Mouse (Mus musculus) erythroblast, embryonic 14.5 days (primary cell): ENCODE measurements around the gene Gm21970.

Source experiments
- GATA1 ChIP-seq: IDR thresholded peaks from 2 replicates; pipeline ENCODE4 v1.6.1; 2012; ENCODE audit warnings: low read length, inconsistent platforms, mixed read lengths
- TAL1 ChIP-seq: IDR thresholded peaks from 3 replicates; pipeline ENCODE4 v1.6.1; 2012; ENCODE audit warnings: low read length, inconsistent platforms, mixed read lengths

DNA sequence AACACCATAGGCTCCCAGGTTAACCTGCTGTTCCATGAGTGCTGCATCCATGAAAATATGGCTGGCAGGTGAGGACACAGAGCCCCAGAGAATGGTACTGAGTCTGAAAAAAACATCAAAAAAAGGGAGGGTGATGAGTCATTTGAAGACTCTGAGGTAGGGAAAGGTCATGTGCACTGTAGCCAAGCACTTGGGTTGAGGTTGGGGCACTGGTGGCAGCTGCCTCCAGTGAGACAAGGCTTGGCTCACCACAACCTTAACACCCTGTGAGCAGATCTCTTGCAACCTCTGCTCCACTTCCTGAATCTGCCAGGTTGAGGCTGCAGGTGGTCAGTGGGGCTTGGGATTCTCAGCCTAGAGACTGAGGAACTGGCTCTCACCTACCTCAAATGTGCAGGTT is 25.0 kb upstream of the Gm21970 start:
- TF ChIP-seq GATA1, result no peak
- no peak for TF ChIP-seq TAL1
